Mouse (Mus musculus): Measurements from ENCODE around the gene Golim4. TPM values are rescaled to one million over a fixed set of nuclear protein-coding genes. Genes with fewer than 3 reads are reported as not detected.

Gene Golim4
- total RNA-seq, 2 experiments from 2014 or later: 20.0 to 21.0 TPM

- DNase-seq (ENCODE audit: low spot score in 2 of 2): peak in 1 of 2 experiments; percentile 59
- intact Hi-C loops (cut with DNase I): no loop called here
Measured at GRCm38 (mm10) chr3:75929926-75930548, 26.7 kb downstream of the Golim4 start.

GRCm38 (mm10) chr3:75926327-75926726 is 30.4 kb downstream of the Golim4 start:
- intact Hi-C loops (cut with DNase I): no loop called here
- no peak for DNase-seq (ENCODE audit: low spot score in 2 of 2)

DNA sequence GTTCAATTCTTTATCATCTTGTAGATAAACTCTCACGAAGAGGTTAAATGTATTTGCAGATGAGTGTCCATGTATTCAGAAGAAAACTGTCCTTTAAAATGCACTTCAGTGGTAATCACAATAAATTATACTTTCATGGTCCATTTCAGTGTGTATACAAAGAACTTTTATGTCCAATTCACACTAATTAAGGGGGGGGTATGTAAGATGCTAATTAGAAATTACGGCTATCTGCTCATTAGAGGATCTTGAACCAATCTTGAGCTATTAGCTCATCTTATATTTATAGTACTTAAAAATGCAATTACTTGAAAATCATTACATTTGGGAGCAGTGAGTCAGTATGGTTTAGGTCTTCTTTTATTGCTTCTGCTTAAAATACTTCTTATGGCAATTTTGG is 31.6 kb downstream of the Golim4 start:
- intact Hi-C loops (cut with DNase I): no loop called here
- DNase-seq (ENCODE audit: low spot score in 2 of 2): no peak

- no peak for DNase-seq (ENCODE audit: low spot score in 2 of 2)
- intact Hi-C loops (cut with DNase I): no loop called here
Measured at GRCm38 (mm10) chr3:75917770-75918503, 38.8 kb downstream of the Golim4 start.

- intact Hi-C loops (cut with DNase I): loop anchor here (5.0 kb wide), 1 partner anchor 45 kb away; the partner anchor contains the start of gene Golim4
- DNase-seq (ENCODE audit: low spot score in 2 of 2): no peak
Measured at GRCm38 (mm10) chr3:75912786-75913185, 44.0 kb downstream of the Golim4 start.

- intact Hi-C loops (cut with DNase I): loop anchor here (1.0 to 5.0 kb wide), 2 partner anchors 47 to 91 kb away; partner anchors contain the start of gene Golim4
Measured at GRCm38 (mm10) chr3:75910768-75911167, 46.0 kb downstream of the Golim4 start.

GRCm38 (mm10) chr3:75910257-75910656 is 46.5 kb downstream of the Golim4 start:
- intact Hi-C loops (cut with DNase I): loop anchor here (1.0 to 5.0 kb wide), 2 partner anchors 47 to 91 kb away; partner anchors contain the start of gene Golim4
- DNase-seq (ENCODE audit: low spot score in 2 of 2): peak; percentile 44 to 79

More at GRCm38 (mm10) chr3:75910768-75911167, 46.0 kb downstream of the Golim4 start:
- no peak for DNase-seq (ENCODE audit: low spot score in 2 of 2)

- peak in 1 of 2 experiments; percentile 35 for DNase-seq (ENCODE audit: low spot score in 2 of 2)
- intact Hi-C loops (cut with DNase I): no loop called here
Measured at GRCm38 (mm10) chr3:75901903-75902598, 54.7 kb downstream of the Golim4 start.

DNA sequence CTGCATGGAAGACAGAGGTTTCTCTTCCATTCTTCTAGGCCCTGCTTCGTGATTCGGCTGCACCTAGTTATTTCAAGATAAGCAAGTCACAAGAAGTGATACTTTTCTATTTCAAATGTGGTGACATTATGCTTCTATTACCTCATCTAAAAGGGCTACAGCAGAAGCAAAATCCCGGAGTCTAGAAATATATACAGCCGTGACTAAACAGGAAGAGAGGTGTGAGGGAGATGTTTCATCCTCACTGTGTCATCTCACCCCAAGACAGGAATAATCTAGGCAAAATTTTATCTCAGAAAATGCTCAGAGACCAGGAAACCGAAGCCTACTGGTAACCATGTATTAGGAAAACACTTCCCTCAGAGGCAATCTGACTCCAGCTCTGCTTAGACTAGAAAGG is 61.7 kb downstream of the Golim4 start:
- DNase-seq (ENCODE audit: low spot score in 2 of 2): peak in 1 of 2 experiments; percentile 60
- intact Hi-C loops (cut with DNase I): no loop called here

DNA sequence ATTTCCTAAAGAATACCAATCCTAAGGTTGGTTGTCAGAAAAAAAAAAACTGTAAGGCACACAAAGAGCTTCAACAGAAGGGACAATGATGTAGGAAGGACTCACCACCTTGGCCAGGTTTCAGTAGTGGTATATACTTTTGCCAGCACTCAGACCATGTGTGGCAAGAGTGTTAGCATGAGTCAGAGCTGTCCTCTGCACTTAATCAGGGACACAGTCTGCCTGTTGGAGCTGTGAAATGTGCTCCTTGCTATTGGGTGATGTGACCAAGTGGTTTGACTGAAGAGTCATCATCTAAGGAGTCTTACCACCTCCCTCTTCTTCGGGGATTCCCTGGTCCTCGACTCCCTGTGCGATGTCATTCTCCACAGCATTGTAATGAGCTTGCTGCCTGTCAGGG is 65.2 kb downstream of the Golim4 start:
- peak in 1 of 2 experiments; percentile 43 for DNase-seq (ENCODE audit: low spot score in 2 of 2)
- intact Hi-C loops (cut with DNase I): no loop called here

DNA sequence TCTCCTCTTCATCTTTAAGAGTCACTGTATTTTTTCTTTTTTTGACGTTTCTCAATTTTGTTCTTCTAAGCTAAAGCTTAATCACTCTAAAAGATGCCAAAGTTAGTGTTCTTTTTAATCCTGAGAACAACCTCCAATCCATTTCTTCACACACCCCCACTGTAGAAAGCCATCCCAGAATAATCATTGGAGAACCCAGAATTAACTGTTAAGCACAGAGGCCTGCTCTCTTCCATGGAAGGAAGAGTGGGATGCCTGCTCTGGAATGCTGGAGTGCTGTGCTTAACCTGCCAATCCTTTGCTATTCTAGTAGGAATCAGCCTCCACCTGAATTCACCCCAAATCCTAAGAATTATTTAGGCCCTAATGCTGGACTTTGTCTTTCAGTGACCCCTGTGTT is 67.4 kb downstream of the Golim4 start:
- peak in 1 of 2 experiments; percentile 47 for DNase-seq (ENCODE audit: low spot score in 2 of 2)
- intact Hi-C loops (cut with DNase I): no loop called here

DNA sequence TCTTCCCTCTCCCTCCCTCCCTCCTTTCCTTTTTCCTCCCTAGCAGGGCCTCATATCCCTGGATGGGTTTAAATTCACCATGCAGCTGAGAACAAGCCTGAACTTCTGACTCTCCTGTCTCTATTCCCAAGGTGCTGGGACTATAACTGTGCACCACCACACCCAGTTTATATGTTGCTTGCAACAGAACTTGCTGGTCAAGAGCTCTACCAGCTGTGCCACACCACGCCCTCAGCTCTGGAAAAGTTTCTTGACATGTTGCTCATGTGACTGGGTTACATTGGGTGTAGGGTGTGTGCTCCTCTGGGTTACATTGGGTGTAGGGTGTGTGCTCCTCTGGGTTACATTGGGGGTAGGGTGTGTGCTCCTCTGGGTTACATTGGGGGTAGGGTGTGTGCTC is 75.2 kb downstream of the Golim4 start:
- intact Hi-C loops (cut with DNase I): no loop called here
- no peak for DNase-seq (ENCODE audit: low spot score in 2 of 2)

DNA sequence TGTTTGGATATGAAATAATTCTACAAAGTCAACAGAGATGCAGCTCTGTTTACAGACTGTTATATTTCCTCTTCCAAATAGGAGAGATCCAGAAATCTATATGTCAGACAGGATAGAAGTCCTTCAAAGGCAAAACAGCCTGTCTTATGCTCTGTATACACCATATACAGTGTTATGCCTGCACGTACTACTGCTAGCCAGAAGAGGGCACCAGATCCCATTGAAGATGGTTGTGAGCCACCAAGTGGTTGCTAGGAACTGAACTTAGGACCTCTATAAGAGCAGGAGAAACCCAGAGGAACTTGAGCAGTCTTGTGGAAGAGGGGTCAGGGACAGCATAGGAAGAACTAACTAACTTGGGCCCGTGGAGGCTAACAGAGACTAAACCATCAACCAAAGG is 77.5 kb downstream of the Golim4 start:
- DNase-seq (ENCODE audit: low spot score in 2 of 2): no peak
- intact Hi-C loops (cut with DNase I): no loop called here

GRCm38 (mm10) chr3:75868886-75869285 is 87.9 kb downstream of the Golim4 start:
- peak in 1 of 2 experiments; percentile 28 for DNase-seq (ENCODE audit: low spot score in 2 of 2)
- intact Hi-C loops (cut with DNase I): no loop called here

GRCm38 (mm10) chr3:75864203-75864602 is 92.5 kb downstream of the Golim4 start:
- intact Hi-C loops (cut with DNase I): loop anchor here (2.0 to 5.0 kb wide), 2 partner anchors 137 to 647 kb away; no protein-coding TSS in a partner anchor
- peak in 1 of 2 experiments; percentile 58 for DNase-seq (ENCODE audit: low spot score in 2 of 2)

DNA sequence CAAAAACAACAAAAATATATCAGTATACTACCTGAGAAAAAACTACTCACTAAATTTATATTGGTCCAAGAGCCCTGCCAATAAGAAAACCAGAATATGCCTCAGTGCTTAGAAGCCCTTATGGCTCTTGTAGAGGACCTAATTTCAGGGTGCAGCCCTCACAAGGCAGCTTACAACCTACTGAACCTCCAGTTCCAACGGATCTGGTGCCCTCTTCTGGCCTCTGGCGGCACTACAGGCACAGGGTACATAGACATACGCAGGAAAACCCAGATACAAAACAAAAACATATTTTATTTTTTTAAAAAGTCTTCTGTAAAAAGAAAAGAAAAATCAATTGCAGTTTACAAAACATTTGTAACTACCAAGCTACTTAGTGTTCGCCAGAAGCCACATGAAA is 95.1 kb downstream of the Golim4 start:
- intact Hi-C loops (cut with DNase I): loop anchor here (5.0 kb wide), 1 partner anchor 644 kb away; no protein-coding TSS in a partner anchor

DNA sequence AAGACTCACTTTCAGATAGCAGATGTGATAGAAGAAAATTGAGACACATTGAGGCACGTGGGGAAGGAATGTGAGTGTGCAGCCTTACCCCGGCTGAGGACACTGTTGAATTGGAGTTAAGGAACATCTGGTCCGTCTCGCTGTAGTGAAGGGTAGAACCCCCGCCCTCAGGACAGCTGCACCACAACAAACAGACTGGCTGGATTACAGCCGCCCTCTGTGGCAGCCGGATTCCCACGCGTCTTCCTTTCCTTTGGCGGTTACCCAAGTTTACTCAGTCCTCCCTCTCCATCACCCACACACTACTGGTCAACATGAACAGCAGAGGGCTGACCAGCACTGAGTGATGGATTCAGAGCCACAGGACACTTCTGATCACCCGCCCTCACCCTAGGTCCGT is 96.0 kb downstream of the Golim4 start:
- DNase-seq (ENCODE audit: low spot score in 2 of 2): peak in 1 of 2 experiments; percentile 11
- intact Hi-C loops (cut with DNase I): loop anchor here (5.0 kb wide), 1 partner anchor 643 kb away; no protein-coding TSS in a partner anchor

More for the DNA sequence above, 95.1 kb downstream of the Golim4 start:
- DNase-seq (ENCODE audit: low spot score in 2 of 2): peak in 1 of 2 experiments; percentile 15

DNA sequence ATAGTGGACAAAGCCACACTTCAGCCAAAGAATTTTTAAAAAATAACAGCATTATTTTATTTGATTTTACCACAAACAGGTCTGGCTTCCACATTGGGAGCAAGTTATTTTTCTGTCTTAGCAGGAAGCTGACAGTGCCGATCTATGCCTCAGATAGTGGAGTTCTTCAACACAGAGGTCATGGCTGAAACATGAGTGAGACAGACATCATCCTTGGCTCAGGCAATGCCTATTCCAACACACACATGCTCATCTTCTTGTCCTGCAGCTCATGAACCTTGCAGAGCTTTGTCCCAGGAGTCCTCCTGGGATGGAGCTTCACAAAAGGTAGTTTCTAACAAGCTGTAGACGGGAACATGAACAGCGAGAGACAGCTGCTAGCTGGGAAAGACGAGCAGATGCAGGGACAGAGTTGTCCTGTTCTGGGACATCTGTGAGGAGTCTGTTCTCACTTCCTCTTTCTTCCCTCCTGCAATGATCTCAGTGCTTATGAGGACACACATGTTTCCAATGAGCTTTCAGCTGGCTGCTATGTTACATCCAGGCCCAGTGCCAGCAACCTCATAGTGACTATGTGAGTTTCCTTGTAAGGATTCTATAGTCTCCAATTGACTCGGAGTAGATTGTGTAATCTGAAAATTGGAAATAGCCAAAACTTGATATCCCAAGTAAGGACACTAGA is 121.3 kb downstream of the Golim4 start:
- intact Hi-C loops (cut with DNase I): no loop called here
- peak in 1 of 2 experiments; percentile 28 for DNase-seq (ENCODE audit: low spot score in 2 of 2)

DNA sequence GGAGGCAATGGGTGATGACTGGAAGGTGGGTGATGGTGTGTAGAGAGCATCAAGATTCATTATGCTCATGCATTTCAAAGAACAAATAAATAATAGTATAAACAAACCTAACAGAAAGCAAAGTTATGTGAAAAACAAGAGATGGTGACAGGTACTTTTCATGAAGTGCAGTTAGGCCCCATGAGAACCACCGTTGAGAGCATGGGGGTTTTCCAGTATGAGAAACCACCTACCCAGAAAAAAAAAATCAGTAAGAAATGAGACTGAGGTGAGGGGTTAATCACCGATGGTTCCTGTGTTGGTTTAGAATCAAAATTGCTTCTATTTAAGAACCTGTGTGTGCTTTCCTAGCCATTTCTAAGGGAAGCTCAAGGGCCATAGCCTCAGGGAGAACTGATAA is 121.9 kb downstream of the Golim4 start:
- intact Hi-C loops (cut with DNase I): no loop called here

More for the DNA sequence above, 121.9 kb downstream of the Golim4 start:
- DNase-seq (ENCODE audit: low spot score in 2 of 2): no peak
